In genomic region chr13:55826008-55826671, GRCm38 (mm10) we compare ENCODE assay signal across 9 mouse cellular contexts. TPM values are rescaled to one million over a fixed set of nuclear protein-coding genes. Genes with fewer than 3 reads are reported as not detected.
DNase-seq lines count a peak whose midpoint lies in the region; ATAC-seq lines count a peak whose summit lies in the region.
"Had no signal": no experiment of that assay in that cellular context is flagged by ENCODE, and none has a peak within 500 bp of the region (broad histone marks: within the 10 kb centered on the region; RNA-seq: fewer than 3 reads in every experiment).

No protein-coding gene starts in this region.

- H3K27me3 ChIP-seq in intestine, embryonic 16.5 days (replicated peaks; ENCODE audit: control insufficient read depth, insufficient read depth, low read length), result peaks cover 52% of the 10 kb centered on the region

- peak overlapping the region; percentile 28 for H3K4me3 ChIP-seq in intestine, embryonic 16.5 days (ENCODE audit: low read length)

- WGBS in intestine, embryonic 16.5 days, result 8% methylated on average over 56 of the region's 56 CpGs

- no peak overlapping the region for H3K27ac ChIP-seq in intestine, embryonic 16.5 days (ENCODE audit: low read length)
- H3K27ac ChIP-seq: hindbrain, embryonic 15.5 days had no signal

- H3K9ac ChIP-seq in intestine, embryonic 16.5 days (ENCODE audit: low read depth, low read length), result peak overlapping the region; percentile 30
- H3K9ac ChIP-seq: hindbrain, embryonic 15.5 days had no signal

- peaks cover 3% of the 10 kb centered on the region; the same call in 1 of the 2 replicates for H3K36me3 ChIP-seq in intestine, embryonic 16.5 days (ENCODE audit: control insufficient read depth, insufficient read depth, low read length)
- H3K36me3 ChIP-seq: hindbrain, embryonic 15.5 days had no signal

- ATAC-seq in intestine, embryonic 16.5 days, result no peak
- ATAC-seq in granulocyte monocyte progenitor cell, adult 5-6 weeks (replicated peaks; ENCODE audit: poor library complexity, severe bottlenecking), result no peak

- H3K4me2 ChIP-seq in intestine, embryonic 16.5 days (ENCODE audit: low read depth, low read length), result peak overlapping the region; percentile 37
- H3K4me2 ChIP-seq: hindbrain, embryonic 15.5 days had no signal

- intact Hi-C loops in gastrocnemius, postnatal 14 days (cut with DNase I; ENCODE audit: low total_unique reads), result no loop called here

- 0 out of 2 replicates have a peak, but pooled peaks cover 4% of the 10 kb centered on the region for H3K4me1 ChIP-seq in intestine, embryonic 16.5 days (ENCODE audit: control insufficient read depth, insufficient read depth, low read length)

- DNase-seq in gastrocnemius, postnatal 14 days, result peak; percentile 53
- no peak for DNase-seq in gastrocnemius, adult 18-20 months (ENCODE audit: low spot score)
- DNase-seq in thymus, postnatal 4 days, result peak; percentile 15
- no peak for DNase-seq in thymus, postnatal 0 days (ENCODE audit: low spot score)
- peak; percentile 54 for DNase-seq in testis, postnatal 10 days (ENCODE audit: low spot score)
- no peak for DNase-seq in ovary, adult 18-20 months (ENCODE audit: low spot score)

- H3K9me3 ChIP-seq in intestine, embryonic 16.5 days (ENCODE audit: control insufficient read depth, low read length), result no peaks in the 10 kb centered on the region
- H3K9me3 ChIP-seq: hindbrain, embryonic 15.5 days had no signal

RNA-seq across cellular contexts. Expression of gene Pitx1, which starts 9.9 kb away (rescaled TPM):
- total RNA-seq in gastrocnemius, postnatal 14 days (2021), result under 1 TPM; 0.64 to 0.84 TPM
- under 1 TPM; 0.21 TPM for total RNA-seq in gastrocnemius, adult 18-20 months (2021)
- polyA plus RNA-seq in thymus, postnatal 0 days (2015; fragmentation: Nextera tagmentation; extraction: Ambion mirVana), result 0.70 TPM in 1 of 2 replicates, not detected in the other
- polyA plus RNA-seq in intestine, embryonic 16.5 days (2015; fragmentation: Nextera tagmentation; extraction: Ambion mirVana), result 9.0 and 9.1 TPM in 2 replicates
- not detected in 2 replicates for total RNA-seq in granulocyte monocyte progenitor cell, adult 5-6 weeks (2014; fragmentation: Nextera tagmentation)
- not detected in 2 replicates for total RNA-seq in granulocyte monocyte progenitor cell, adult 5-6 weeks (2017)

RNA-seq across cellular contexts. Expression of gene Catsper3, which starts 41.8 kb away (rescaled TPM):
- total RNA-seq in gastrocnemius, postnatal 14 days (2021), result under 1 TPM in 1 of 2 experiments, not detected in 1; 0.22 TPM
- under 1 TPM in 1 of 2 experiments, not detected in 1; 0.34 TPM for total RNA-seq in gastrocnemius, adult 18-20 months (2021)
- 0.13 TPM in 2 replicates for polyA plus RNA-seq in thymus, postnatal 0 days (2015; fragmentation: Nextera tagmentation; extraction: Ambion mirVana)
- 0.13 TPM in 1 of 2 replicates, not detected in the other for polyA plus RNA-seq in intestine, embryonic 16.5 days (2015; fragmentation: Nextera tagmentation; extraction: Ambion mirVana)
- not detected in 2 replicates for total RNA-seq in granulocyte monocyte progenitor cell, adult 5-6 weeks (2014; fragmentation: Nextera tagmentation)
- not detected in 2 replicates for total RNA-seq in granulocyte monocyte progenitor cell, adult 5-6 weeks (2017)
- polyA plus RNA-seq: hindbrain, embryonic 15.5 days had no signal

Comparison
In these comparisons a context has a peak if more than half of its experiments do, and no peak if none do; other contexts are left out.
1. DNase-seq: peak in gastrocnemius, postnatal 14 days (single experiment), thymus, postnatal 4 days (single experiment) and testis, postnatal 10 days (single experiment); none in gastrocnemius, adult 18-20 months (single experiment), thymus, postnatal 0 days (single experiment) and ovary, adult 18-20 months (single experiment).